Mouse (Mus musculus): ENCODE results near the gene Nfkb1.

The Nfkb1 gene

GRCm38 (mm10) chr3:135628706-135629169 lies 62.6 kb downstream of the Nfkb1 start:
- peak; percentile 59 for DNase-seq

- DNase-seq = no peak
These were observed 63.2 kb downstream of the Nfkb1 start for GRCm38 (mm10) chr3:135628000-135628705.

DNA sequence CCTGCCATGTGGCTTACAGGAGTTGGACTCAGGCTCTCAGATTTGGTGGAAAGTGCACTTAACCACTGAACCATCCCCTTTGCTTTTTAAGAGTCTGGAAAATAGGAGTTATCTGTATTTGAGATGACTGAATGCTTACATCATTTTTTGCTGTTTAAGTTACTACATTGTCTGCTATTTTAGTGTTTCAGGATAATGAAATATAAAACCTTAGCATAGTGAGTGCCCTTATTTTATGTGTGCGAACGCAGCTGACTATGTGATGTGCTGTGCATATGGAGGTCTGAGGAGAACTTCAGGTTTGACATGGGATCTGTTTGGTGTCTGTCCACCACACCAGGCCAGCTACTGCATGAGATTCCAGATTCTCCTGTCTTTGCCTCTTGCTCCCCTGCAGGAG lies 66.1 kb downstream of the Nfkb1 start:
- no peak for DNase-seq

DNA sequence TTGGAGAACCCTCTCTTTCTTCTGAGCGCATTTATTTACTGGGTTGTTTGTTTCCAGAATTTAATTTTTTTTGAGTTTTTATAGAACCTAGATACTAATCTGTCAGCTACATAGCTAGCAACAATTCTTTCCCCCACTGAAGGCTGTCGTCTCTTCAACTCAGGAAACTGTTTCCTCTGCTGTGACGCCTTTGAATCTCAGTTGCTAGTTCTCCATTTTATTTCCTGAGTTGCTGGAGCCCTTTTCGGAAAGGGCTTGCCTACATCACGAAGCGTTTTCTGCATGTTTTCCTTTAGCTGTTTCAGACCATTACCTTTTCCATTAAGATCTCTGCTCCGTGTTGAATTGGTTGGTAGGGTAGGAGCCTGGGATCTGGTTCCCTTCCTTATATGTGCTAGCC lies 74.6 kb downstream of the Nfkb1 start:
- DNase-seq = no peak

DNA sequence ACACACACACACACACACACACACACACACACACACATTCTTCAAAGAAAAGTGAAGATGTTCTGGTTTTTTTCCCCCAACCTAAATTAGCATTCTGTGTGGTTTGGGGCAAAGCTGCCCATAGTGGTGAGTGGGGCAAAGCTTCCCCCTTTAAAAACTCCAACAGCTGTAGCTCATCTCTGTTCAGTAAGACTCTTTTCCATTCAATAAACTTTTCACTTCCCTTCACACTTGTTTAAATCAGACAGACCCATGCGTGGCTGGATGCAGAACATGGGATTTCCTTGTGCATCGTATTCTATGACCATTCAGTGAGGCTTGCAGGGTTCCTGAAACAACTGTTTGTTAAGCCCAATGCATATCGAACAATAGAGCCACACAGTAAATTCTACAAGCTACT lies 77.0 kb downstream of the Nfkb1 start:
- no peak for DNase-seq

GRCm38 (mm10) chr3:135610221-135610620 lies 81.1 kb downstream of the Nfkb1 start:
- no peak for DNase-seq

GRCm38 (mm10) chr3:135607660-135608473 lies 83.5 kb downstream of the Nfkb1 start:
- DNase-seq = peak; percentile 32

DNA sequence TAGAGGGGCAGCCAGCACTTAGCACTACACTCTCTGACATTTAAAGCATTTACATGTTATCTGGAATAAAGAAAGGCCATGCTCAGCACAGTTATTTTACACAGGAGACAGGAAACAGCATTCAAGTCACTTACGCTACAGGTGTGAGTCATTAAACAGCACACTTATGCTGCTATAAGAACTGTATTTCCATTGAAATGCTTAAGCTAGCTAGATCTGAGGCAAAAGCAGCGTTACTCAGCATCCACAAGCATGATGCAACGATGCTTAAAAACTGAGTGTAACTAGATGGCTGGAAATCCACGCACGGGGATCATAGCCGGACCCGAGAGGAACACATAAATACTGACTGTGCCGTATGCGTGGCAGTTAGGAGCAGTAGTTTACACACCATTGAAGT lies 84.3 kb downstream of the Nfkb1 start:
- DNase-seq = no peak

DNA sequence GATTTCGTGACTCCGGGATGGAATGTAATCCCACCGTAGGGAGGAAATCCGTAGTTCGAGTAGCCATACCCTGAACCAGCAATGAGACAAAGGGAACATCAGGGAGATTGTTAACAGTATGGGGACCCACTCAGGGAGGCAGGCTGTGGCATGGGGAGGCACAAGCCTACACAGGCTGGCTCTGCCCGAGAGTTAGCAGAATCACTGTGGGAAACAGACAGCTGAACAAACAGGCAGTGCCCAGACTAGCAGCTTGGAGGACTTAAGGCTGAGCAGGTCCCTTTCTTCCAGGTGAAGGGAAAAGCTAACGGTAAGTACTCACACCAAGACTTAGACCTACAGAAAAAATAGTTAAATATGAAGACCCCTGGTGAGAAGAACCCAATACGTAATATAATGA lies 84.8 kb downstream of the Nfkb1 start:
- no peak for DNase-seq

DNA sequence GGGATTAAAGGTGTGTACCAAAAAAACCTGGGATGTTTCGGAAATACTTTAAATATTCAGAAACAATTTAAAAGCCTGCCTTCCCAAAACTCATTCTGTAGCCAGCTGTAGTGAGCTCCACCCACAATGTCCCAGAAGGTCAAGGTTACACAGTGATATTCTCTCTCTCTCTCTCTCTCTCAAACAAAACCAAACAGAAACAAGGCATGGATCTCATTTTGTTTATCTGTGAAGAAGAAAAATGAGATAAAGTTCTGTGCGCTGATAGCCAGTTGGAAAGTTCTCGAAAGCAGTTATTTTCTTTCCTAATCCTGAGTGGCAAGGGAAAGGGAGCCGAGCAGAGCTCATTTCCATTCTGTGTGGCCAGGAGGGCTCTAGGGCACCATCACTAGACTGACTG lies 85.9 kb downstream of the Nfkb1 start:
- peak; percentile 36 for DNase-seq

GRCm38 (mm10) chr3:135604626-135605417 lies 86.5 kb downstream of the Nfkb1 start:
- DNase-seq = no peak

DNA sequence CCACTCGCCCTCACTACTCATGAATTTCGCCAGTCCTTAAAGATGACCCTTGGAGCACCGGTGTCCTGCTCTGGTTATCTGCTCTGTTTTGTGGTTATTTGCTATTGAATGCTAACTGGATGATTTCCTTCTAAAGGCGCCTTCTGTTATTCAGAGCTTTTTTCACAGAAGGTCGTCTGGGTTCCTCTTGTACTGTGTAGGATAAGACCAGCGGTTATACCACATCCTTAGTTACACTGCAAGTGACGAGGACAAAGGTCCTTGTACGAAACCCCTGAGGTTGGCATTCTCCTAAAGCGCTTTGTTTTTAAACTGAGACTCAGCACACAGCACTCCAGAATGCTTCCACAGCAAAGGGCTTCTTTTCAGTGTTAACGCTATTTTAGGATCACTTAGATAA lies 88.6 kb downstream of the Nfkb1 start:
- DNase-seq = no peak

DNA sequence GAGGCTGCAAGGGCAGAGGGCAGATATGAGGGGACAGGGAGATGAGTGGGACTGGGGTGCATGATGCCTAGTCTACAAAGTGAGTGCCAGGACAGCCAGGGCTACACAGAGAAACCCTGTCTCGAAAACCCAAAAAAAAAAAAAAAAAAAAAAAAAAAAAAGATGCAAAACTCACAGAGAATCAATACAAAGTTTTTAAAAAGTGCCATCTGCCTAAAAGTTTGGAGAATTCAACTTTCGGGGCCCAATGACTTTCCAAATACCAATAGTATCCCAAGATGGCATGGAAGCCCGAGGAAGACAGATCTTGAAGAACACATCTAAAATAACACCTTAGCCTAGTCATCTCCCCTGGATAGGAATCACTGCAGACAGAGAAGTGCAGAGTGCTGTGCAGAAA lies 93.0 kb downstream of the Nfkb1 start:
- DNase-seq = no peak

GRCm38 (mm10) chr3:135597014-135597413 lies 94.3 kb downstream of the Nfkb1 start:
- DNase-seq = peak; percentile 62

- peak; percentile 68 for DNase-seq
These were observed 97.0 kb downstream of the Nfkb1 start for GRCm38 (mm10) chr3:135594238-135594917.

- DNase-seq = no peak
These were observed 99.3 kb downstream of the Nfkb1 start for GRCm38 (mm10) chr3:135592011-135592410.

GRCm38 (mm10) chr3:135591376-135591775 lies 100.0 kb downstream of the Nfkb1 start:
- no peak for DNase-seq

GRCm38 (mm10) chr3:135590471-135590870 lies 100.9 kb downstream of the Nfkb1 start:
- DNase-seq = no peak

GRCm38 (mm10) chr3:135586471-135586880 lies 104.9 kb downstream of the Nfkb1 start:
- DNase-seq = no peak

DNA sequence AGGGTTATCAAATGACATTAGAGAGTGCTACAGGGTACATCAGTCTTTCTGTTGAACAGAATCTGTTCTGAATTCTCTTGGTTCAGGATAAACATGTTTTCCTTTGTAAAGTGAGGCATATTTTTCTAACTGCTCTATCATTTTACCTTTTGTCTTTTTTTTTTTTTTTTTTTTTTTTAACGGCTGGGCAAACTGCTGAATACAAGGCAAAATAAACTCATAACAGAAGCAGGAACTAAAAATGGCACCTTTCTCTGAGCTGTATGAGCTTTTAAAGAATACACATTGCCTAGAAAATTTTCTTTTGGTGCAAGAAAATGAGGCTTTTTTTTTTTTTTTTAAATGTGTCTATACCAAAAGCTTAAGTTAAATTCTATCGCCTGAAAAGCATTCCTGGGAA lies 105.3 kb downstream of the Nfkb1 start:
- no peak for DNase-seq

GRCm38 (mm10) chr3:135585482-135585881 lies 105.9 kb downstream of the Nfkb1 start:
- DNase-seq = no peak

DNA sequence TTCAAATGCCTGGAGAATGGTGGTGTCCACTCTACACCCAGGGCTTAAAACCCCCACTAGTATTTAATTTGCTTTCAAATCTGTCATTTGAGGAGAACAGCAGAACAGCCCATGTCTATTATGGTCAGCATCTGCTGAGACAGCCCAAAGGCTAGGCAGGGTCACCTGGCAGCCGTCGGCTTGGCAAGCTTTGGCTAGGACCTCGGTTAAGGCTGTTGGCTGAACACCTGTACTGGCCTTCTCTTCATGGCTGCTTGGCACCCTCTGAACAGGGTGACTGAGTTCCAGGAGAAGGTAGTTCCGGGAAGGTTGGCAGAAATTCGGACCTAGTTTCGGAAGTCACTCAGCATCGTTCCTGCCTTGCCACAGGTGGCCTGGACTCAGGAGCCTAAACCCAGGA lies 109.1 kb downstream of the Nfkb1 start:
- no peak for DNase-seq

DNA sequence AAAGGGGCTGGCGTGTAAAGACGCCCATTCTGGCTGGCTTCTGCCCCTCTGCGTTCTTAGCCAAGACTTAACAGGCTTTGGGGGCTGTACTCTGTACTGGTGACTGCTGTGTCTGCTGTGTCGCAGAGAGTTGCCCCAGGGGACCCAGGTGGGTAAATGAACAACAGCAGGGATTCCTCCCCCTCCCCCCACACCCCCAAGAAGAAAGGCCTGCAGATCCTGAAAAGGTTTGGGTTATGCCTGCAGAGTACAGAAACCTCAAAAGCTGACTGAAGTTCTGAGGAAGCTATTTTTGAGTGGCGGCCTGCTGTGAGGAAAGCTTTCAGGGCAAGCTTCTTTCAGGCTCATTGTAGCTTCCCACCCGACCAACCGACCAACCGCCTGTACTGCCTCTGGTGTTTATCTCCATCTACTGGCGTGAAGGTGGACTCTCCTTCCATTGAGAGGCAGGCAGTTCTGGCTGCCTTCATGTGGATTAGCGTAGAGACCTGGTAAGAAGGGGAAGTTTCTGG lies 109.7 kb downstream of the Nfkb1 start:
- DNase-seq = peak; percentile 66
